Mouse (Mus musculus) olfactory bulb, adult 2 months (tissue): ENCODE measurements around the gene Lrrtm4.

Experiments
- CTCF ChIP-seq: fragments of 200-500 bp; IDR thresholded peaks from 2 replicates; pipeline ENCODE4 v1.5.1; 2012; ENCODE audit warnings: low read depth, mild to moderate bottlenecking, low read length, moderate library complexity; ENCODE audit not compliant: insufficient read depth
- POLR2A ChIP-seq: fragments of 200-500 bp; IDR thresholded peaks from 2 replicates; pipeline ENCODE4 v1.6.1; 2012; ENCODE audit warnings: mild to moderate bottlenecking, low read depth, low read length, moderate library complexity; ENCODE audit not compliant: insufficient read depth

GRCm38 (mm10) chr6:80786282-80786681 is 767.6 kb downstream of the Lrrtm4 start:
- no peak for TF ChIP-seq CTCF
- TF ChIP-seq POLR2A = no peak
